ENCODE assay signal across 8 mouse cellular contexts in genomic region chr2:172215508-172216162, GRCm38 (mm10). TPM values are rescaled to one million over a fixed set of nuclear protein-coding genes. Genes with fewer than 3 reads are reported as not detected.
A peak's percentile ranks its signal among the peaks of the same experiment; 100 is the strongest.
DNase-seq lines count a peak whose midpoint lies in the region; ATAC-seq and TF ChIP-seq lines count a peak whose summit lies in the region.

No protein-coding gene starts in this region.

- intact Hi-C loops in gastrocnemius, postnatal 36 days (cut with DNase I) = loop anchor here (10.0 kb wide), 1 partner anchor 1301 kb away; no protein-coding TSS in a partner anchor

- H3K9me3 ChIP-seq in hindbrain, embryonic 13.5 days = no peaks in the 10 kb centered on the region

- H3K27ac ChIP-seq in hindbrain, embryonic 13.5 days = no peak overlapping the region

- H3K4me2 ChIP-seq in hindbrain, embryonic 13.5 days = no peak overlapping the region

- TF ChIP-seq POLR2A in lung, adult 2 months (IDR thresholded peaks at IDR 0.05; ENCODE audit: borderline replicate concordance, extremely low read depth, low read depth, low read length) = no peak

- DNase-seq in gastrocnemius, adult 18-20 months (ENCODE audit: low spot score) = peak; percentile 16
- DNase-seq in gastrocnemius, postnatal 36 days = no peak
- DNase-seq in urinary bladder, postnatal 14 days (ENCODE audit: low spot score) = peak; percentile 44
- no peak for DNase-seq in urinary bladder, adult 2 months (ENCODE audit: low spot score)
- DNase-seq in embryo, embryonic 11 days = peak; percentile 87
- peak; percentile 36 for DNase-seq in lung, adult 2 months
- peak; percentile 67 for DNase-seq in right cerebral cortex, postnatal 4 days

- H3K9ac ChIP-seq in hindbrain, embryonic 13.5 days = no peak overlapping the region

- no peak overlapping the region for H3K4me3 ChIP-seq in hindbrain, embryonic 13.5 days
- H3K4me3 ChIP-seq in lung, adult 2 months (replicated peaks; ENCODE audit: extremely low read depth, low read depth, low read length) = no peak overlapping the region

- ATAC-seq in hindbrain, embryonic 13.5 days (ENCODE audit: low FRiP score) = peak; percentile 59; the same call in 1 of the 2 replicates

- no peaks in the 10 kb centered on the region for H3K4me1 ChIP-seq in hindbrain, embryonic 13.5 days (replicated peaks)
- no peaks in the 10 kb centered on the region for H3K4me1 ChIP-seq in lung, adult 2 months (ENCODE audit: control insufficient read depth, insufficient read depth, low read length)

- no peaks in the 10 kb centered on the region for H3K27me3 ChIP-seq in hindbrain, embryonic 13.5 days

- TF ChIP-seq CTCF in lung, adult 2 months (IDR thresholded peaks at IDR 0.05; ENCODE audit: insufficient read depth, low read length) = peak; percentile 60

- no peaks in the 10 kb centered on the region for H3K36me3 ChIP-seq in hindbrain, embryonic 13.5 days

- 45% methylated on average over 11 of the region's 11 CpGs for WGBS in hindbrain, embryonic 13.5 days
- WGBS in lung, adult 2 months = 21% methylated on average over 11 of the region's 11 CpGs

RNA-seq across cellular contexts. Expression of gene Mc3r, which starts 32.7 kb away (rescaled TPM):
- not detected for total RNA-seq in gastrocnemius, adult 18-20 months (2021)
- not detected for total RNA-seq in gastrocnemius, postnatal 36 days (2021)
- not detected in 2 replicates for polyA plus RNA-seq in urinary bladder, adult 2 months (2012; rRNA removed)
- polyA plus RNA-seq in hindbrain, embryonic 13.5 days (2015; fragmentation: Nextera tagmentation; extraction: Ambion mirVana) = 0.06 TPM in 2 replicates
- polyA plus RNA-seq in lung, adult 2 months (2012; rRNA removed) = not detected in 2 replicates

Comparison
In these comparisons a context has a peak if more than half of its experiments do, and no peak if none do; other contexts are left out.
1. DNase-seq: peak in gastrocnemius, adult 18-20 months (single experiment), urinary bladder, postnatal 14 days (single experiment), embryo, embryonic 11 days (single experiment), lung, adult 2 months (single experiment) and right cerebral cortex, postnatal 4 days (single experiment); none in gastrocnemius, postnatal 36 days (0 of 2) and urinary bladder, adult 2 months (single experiment).